ENCODE assay signal across 10 mouse cellular contexts in genomic region chr10:67673450-67673849, GRCm38 (mm10).
"Had no signal": no experiment of that assay in that cellular context is flagged by ENCODE, and none has a peak within 500 bp of the region (broad histone marks: within the 10 kb centered on the region; RNA-seq: fewer than 3 reads in every experiment).

No protein-coding gene starts in this region.

- ATAC-seq: liver, embryonic 12.5 days had no signal

- DNase-seq: kidney, adult 11 months; kidney, adult 9 months; kidney, postnatal 36 days; layer of hippocampus, adult 9-11 months; layer of hippocampus, postnatal 36 days; lung, postnatal 14 days; right cerebral cortex, postnatal 4 days; thymus, adult 18-20 months; thymus, postnatal 14 days had no signal
